Mouse (Mus musculus) limb, embryonic 14.5 days (tissue): ENCODE data around the gene Dolk. TPM values are rescaled to one million over a fixed set of nuclear protein-coding genes. Genes with fewer than 3 reads are reported as not detected.

Source experiments
- ATAC-seq: fragments of 200-750 bp; cut with Nextera tagmentation; 2 replicates; pipeline ENCODE4 v1.8.0; 2017; ENCODE audit warnings: low read depth, moderate number of reproducible peaks, moderate TSS enrichment; ENCODE audit not compliant: low FRiP score
- DNase-seq: peaks from one replicate; pipeline ENCODE4 v3.0.0-alpha.2; 2015; ENCODE audit warnings: low spot score
- H3K27ac ChIP-seq: fragments of 300-500 bp; sonication (generic); replicated peaks from 2 replicates; pipeline ENCODE4 v1.5.1; 2014; ENCODE audit warnings: low read depth, mild to moderate bottlenecking, low read length, moderate library complexity, mixed read lengths
- H3K27me3 ChIP-seq: fragments of 300-500 bp; sonication (generic); 2 replicates; pipeline ENCODE4 v1.6.1; 2014; ENCODE audit warnings: low read length, mixed read lengths; ENCODE audit not compliant: control insufficient read depth, insufficient read depth
- H3K36me3 ChIP-seq: fragments of 300-500 bp; sonication (generic); 2 replicates; pipeline ENCODE4 v1.6.1; 2014; ENCODE audit warnings: mild to moderate bottlenecking, low read length, moderate library complexity, mixed read lengths; ENCODE audit not compliant: control insufficient read depth, insufficient read depth
- H3K4me1 ChIP-seq: fragments of 300-500 bp; sonication (generic); 2 replicates; pipeline ENCODE4 v1.6.1; 2014; ENCODE audit warnings: antibody characterized with exemption, low read length, mixed read lengths; ENCODE audit not compliant: control insufficient read depth, insufficient read depth
- H3K4me2 ChIP-seq: fragments of 300-500 bp; sonication (generic); replicated peaks from 2 replicates; pipeline ENCODE4 v1.6.1; 2014; ENCODE audit warnings: low read depth, mild to moderate bottlenecking, low read length, moderate library complexity; ENCODE audit not compliant: severe bottlenecking
- H3K4me3 ChIP-seq: fragments of 300-500 bp; sonication (generic); replicated peaks from 2 replicates; pipeline ENCODE4 v1.5.1; 2014; ENCODE audit warnings: low read length
- H3K9ac ChIP-seq: fragments of 300-500 bp; sonication (generic); 2 replicates; pipeline ENCODE4 v1.6.1; 2014; ENCODE audit warnings: mild to moderate bottlenecking, low read depth, low read length, moderate library complexity; ENCODE audit not compliant: severe bottlenecking
- H3K9me3 ChIP-seq: fragments of 300-500 bp; sonication (generic); 2 replicates; pipeline ENCODE4 v1.6.1; 2016; ENCODE audit warnings: low read length; ENCODE audit not compliant: control insufficient read depth
- POLR2A ChIP-seq: fragments of 200-500 bp; IDR thresholded peaks from 2 replicates; pipeline ENCODE4 v1.8.0; 2012; ENCODE audit warnings: inconsistent platforms, mild to moderate bottlenecking, moderate library complexity, borderline replicate concordance; ENCODE audit not compliant: insufficient read depth, insufficient read length; ENCODE audit errors: extremely low read depth
- WGBS: fragments of 180-500 bp; shearing (Covaris S2); extraction: QIAGEN DNeasy Blood & Tissue Kit; methylation state at CpG from one replicate; pipeline ENCODE4 v1.1.7; 2014; 5-methylcytosine and 5-hydroxymethylcytosine counted together
- polyA plus RNA-seq, 2 experiments: library from polyadenylated mRNA; depleted of rRNA in 1 of 2; stranded (reverse) in 1 of 2; unstranded in 1 of 2; fragments of >200 nt; fragmentation: Nextera tagmentation in 1 of 2; extraction: Ambion mirVana in 1 of 2; gene quantifications; 2 replicates each; pipeline versions ENCODE4 v1.2.1 to v1.2.3; 2012 to 2014

The Dolk gene
- polyA plus RNA-seq, 2 experiments, result 13.8 to 31.0 TPM

GRCm38 (mm10) chr2:30236426-30237198 lies 49.5 kb downstream of the Dolk start:
- TF ChIP-seq POLR2A, result no peak
- Histone ChIP-seq H3K27ac (peak overlapping the region; percentile 81), H3K4me2 (peak overlapping the region; percentile 74), H3K36me3 (peaks cover 17% of the 10 kb centered on the region), H3K9me3 (no peaks in the 10 kb centered on the region), H3K4me1 (peaks cover 14% of the 10 kb centered on the region), H3K4me3 (peak overlapping the region; percentile 80), H3K9ac (peak overlapping the region; percentile 89), H3K27me3 (no peaks in the 10 kb centered on the region)
- ATAC-seq (0 out of 2 replicates have a peak, but pooled peaks have one; percentile 3), DNase-seq (peak; percentile 17)
- 3% methylated on average over 18 of the region's 18 CpGs for WGBS

DNA sequence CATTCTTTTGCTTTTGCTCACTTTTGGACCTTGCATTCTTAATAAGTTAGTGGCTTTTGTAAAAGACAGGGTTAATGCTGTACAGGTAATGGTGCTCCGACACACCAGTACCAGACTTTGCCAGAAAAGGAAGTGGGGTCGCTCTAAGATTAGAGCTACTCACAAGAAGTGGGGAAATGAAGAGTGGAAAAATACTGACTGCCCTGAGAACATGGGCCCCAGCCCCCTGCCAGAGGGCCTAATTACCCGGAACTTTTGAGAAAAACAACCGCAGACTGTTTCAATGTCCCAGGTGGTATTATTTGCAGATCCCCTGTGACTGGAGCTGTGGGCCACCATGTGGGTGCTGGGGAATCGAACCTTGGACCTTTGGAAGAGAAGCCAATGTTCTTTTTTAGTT lies 50.5 kb downstream of the Dolk start:
- no peak overlapping the region for H3K4me2 ChIP-seq
- WGBS, result 74% methylated on average over 5 of the region's 5 CpGs

More for the DNA sequence above, 50.5 kb downstream of the Dolk start:
- Histone ChIP-seq H3K4me1 (peaks cover 14% of the 10 kb centered on the region), H3K4me3 (no peak overlapping the region), H3K27ac (no peak overlapping the region), H3K36me3 (peaks cover 7% of the 10 kb centered on the region), H3K27me3 (no peaks in the 10 kb centered on the region), H3K9ac (no peak overlapping the region), H3K9me3 (no peaks in the 10 kb centered on the region)
- TF ChIP-seq POLR2A, result no peak
- ATAC-seq (no peak), DNase-seq (no peak)

Other genes starting within 250 kb of the Dolk start
- 44.0 and 53.5 TPM in 2 replicates for gene Wdr34, start 237.5 kb downstream of the Dolk start, polyA plus RNA-seq (2012; rRNA removed)
- gene Wdr34, start 237.5 kb downstream of the Dolk start, polyA plus RNA-seq (2014; fragmentation: Nextera tagmentation; extraction: Ambion mirVana), result 30.1 and 33.1 TPM in 2 replicates
- 178 and 295 TPM in 2 replicates for gene Set, start 229.0 kb downstream of the Dolk start, polyA plus RNA-seq (2012; rRNA removed)
- 426 and 451 TPM in 2 replicates for gene Set, start 229.0 kb downstream of the Dolk start, polyA plus RNA-seq (2014; fragmentation: Nextera tagmentation; extraction: Ambion mirVana)
- 24.8 and 26.9 TPM in 2 replicates for gene Pkn3, start 208.7 kb downstream of the Dolk start, polyA plus RNA-seq (2012; rRNA removed)
- 5.9 and 6.4 TPM in 2 replicates for gene Pkn3, start 208.7 kb downstream of the Dolk start, polyA plus RNA-seq (2014; fragmentation: Nextera tagmentation; extraction: Ambion mirVana)
- 53.2 and 68.8 TPM in 2 replicates for gene Zdhhc12, start 192.7 kb downstream of the Dolk start, polyA plus RNA-seq (2012; rRNA removed)
- 21.9 and 23.2 TPM in 2 replicates for gene Zdhhc12, start 192.7 kb downstream of the Dolk start, polyA plus RNA-seq (2014; fragmentation: Nextera tagmentation; extraction: Ambion mirVana)
- gene Zer1, start 161.7 kb downstream of the Dolk start, polyA plus RNA-seq (2012; rRNA removed), result 60.3 and 79.9 TPM in 2 replicates
- gene Zer1, start 161.7 kb downstream of the Dolk start, polyA plus RNA-seq (2014; fragmentation: Nextera tagmentation; extraction: Ambion mirVana), result 9.7 and 11.0 TPM in 2 replicates
- 49.9 and 62.9 TPM in 2 replicates for gene Tbc1d13, start 152.6 kb downstream of the Dolk start, polyA plus RNA-seq (2012; rRNA removed)
- 10.4 and 10.7 TPM in 2 replicates for gene Tbc1d13, start 152.6 kb downstream of the Dolk start, polyA plus RNA-seq (2014; fragmentation: Nextera tagmentation; extraction: Ambion mirVana)
- 18.5 and 24.7 TPM in 2 replicates for gene Endog, start 114.8 kb downstream of the Dolk start, polyA plus RNA-seq (2012; rRNA removed)
- gene Endog, start 114.8 kb downstream of the Dolk start, polyA plus RNA-seq (2014; fragmentation: Nextera tagmentation; extraction: Ambion mirVana), result 20.9 and 22.6 TPM in 2 replicates
- 69.1 and 73.7 TPM in 2 replicates for gene Spout1, start 107.9 kb downstream of the Dolk start, polyA plus RNA-seq (2012; rRNA removed)
- 75.6 and 79.9 TPM in 2 replicates for gene Spout1, start 107.9 kb downstream of the Dolk start, polyA plus RNA-seq (2014; fragmentation: Nextera tagmentation; extraction: Ambion mirVana)
- gene Kyat1, start 80.5 kb downstream of the Dolk start, polyA plus RNA-seq (2012; rRNA removed), result 24.5 and 30.3 TPM in 2 replicates
- 10.2 and 10.3 TPM in 2 replicates for gene Kyat1, start 80.5 kb downstream of the Dolk start, polyA plus RNA-seq (2014; fragmentation: Nextera tagmentation; extraction: Ambion mirVana)
- gene Lrrc8a, start 48.6 kb downstream of the Dolk start, polyA plus RNA-seq (2012; rRNA removed), result 18.8 and 26.3 TPM in 2 replicates
- gene Lrrc8a, start 48.6 kb downstream of the Dolk start, polyA plus RNA-seq (2014; fragmentation: Nextera tagmentation; extraction: Ambion mirVana), result 47.2 and 53.8 TPM in 2 replicates
- 3.8 and 6.0 TPM in 2 replicates for gene Gm28035, start 45.8 kb downstream of the Dolk start, polyA plus RNA-seq (2012; rRNA removed)
- gene Gm28035, start 45.8 kb downstream of the Dolk start, polyA plus RNA-seq (2014; fragmentation: Nextera tagmentation; extraction: Ambion mirVana), result 0.11 and 0.23 TPM in 2 replicates
- 11.7 and 12.8 TPM in 2 replicates for gene Phyhd1, start 20.1 kb downstream of the Dolk start, polyA plus RNA-seq (2012; rRNA removed)
- 5.0 and 5.1 TPM in 2 replicates for gene Phyhd1, start 20.1 kb downstream of the Dolk start, polyA plus RNA-seq (2014; fragmentation: Nextera tagmentation; extraction: Ambion mirVana)
- not detected in 2 replicates for gene Gm28038, start 5.3 kb downstream of the Dolk start, polyA plus RNA-seq (2012; rRNA removed)
- not detected in 2 replicates for gene Gm28038, start 5.3 kb downstream of the Dolk start, polyA plus RNA-seq (2014; fragmentation: Nextera tagmentation; extraction: Ambion mirVana)
- gene Nup188, start 63 bp upstream of the Dolk start, polyA plus RNA-seq (2012; rRNA removed), result 55.6 and 73.6 TPM in 2 replicates
- 39.8 and 42.6 TPM in 2 replicates for gene Nup188, start 63 bp upstream of the Dolk start, polyA plus RNA-seq (2014; fragmentation: Nextera tagmentation; extraction: Ambion mirVana)
- gene Sh3glb2, start 73.0 kb upstream of the Dolk start, polyA plus RNA-seq (2012; rRNA removed), result 122 and 167 TPM in 2 replicates
- gene Sh3glb2, start 73.0 kb upstream of the Dolk start, polyA plus RNA-seq (2014; fragmentation: Nextera tagmentation; extraction: Ambion mirVana), result 64.8 and 70.1 TPM in 2 replicates
- 28.9 and 37.3 TPM in 2 replicates for gene Miga2, start 77.9 kb upstream of the Dolk start, polyA plus RNA-seq (2012; rRNA removed)
- gene Miga2, start 77.9 kb upstream of the Dolk start, polyA plus RNA-seq (2014; fragmentation: Nextera tagmentation; extraction: Ambion mirVana), result 20.5 and 21.7 TPM in 2 replicates
- gene Dolpp1, start 105.9 kb upstream of the Dolk start, polyA plus RNA-seq (2012; rRNA removed), result 49.8 and 71.3 TPM in 2 replicates
- 30.9 and 31.8 TPM in 2 replicates for gene Dolpp1, start 105.9 kb upstream of the Dolk start, polyA plus RNA-seq (2014; fragmentation: Nextera tagmentation; extraction: Ambion mirVana)
- 25.0 and 31.0 TPM in 2 replicates for gene Crat, start 129.5 kb upstream of the Dolk start, polyA plus RNA-seq (2012; rRNA removed)
- gene Crat, start 129.5 kb upstream of the Dolk start, polyA plus RNA-seq (2014; fragmentation: Nextera tagmentation; extraction: Ambion mirVana), result 33.4 and 36.1 TPM in 2 replicates
- 142 and 168 TPM in 2 replicates for gene Ptpa, start 129.7 kb upstream of the Dolk start, polyA plus RNA-seq (2012; rRNA removed)
- 74.5 and 87.6 TPM in 2 replicates for gene Ptpa, start 129.7 kb upstream of the Dolk start, polyA plus RNA-seq (2014; fragmentation: Nextera tagmentation; extraction: Ambion mirVana)
- 31.0 and 47.8 TPM in 2 replicates for gene Ier5l, start 187.9 kb upstream of the Dolk start, polyA plus RNA-seq (2012; rRNA removed)
- gene Ier5l, start 187.9 kb upstream of the Dolk start, polyA plus RNA-seq (2014; fragmentation: Nextera tagmentation; extraction: Ambion mirVana), result 3.9 and 7.5 TPM in 2 replicates